ENCODE assay signal across 10 mouse cellular contexts in genomic region chr16:20694781-20695180, GRCm38 (mm10). TPM values are rescaled to one million over a fixed set of nuclear protein-coding genes. Genes with fewer than 3 reads are reported as not detected.
DNase-seq lines count a peak whose midpoint lies in the region; ATAC-seq and TF ChIP-seq lines count a peak whose summit lies in the region.
"Had no signal": no experiment of that assay in that cellular context is flagged by ENCODE, and none has a peak within 500 bp of the region (broad histone marks: within the 10 kb centered on the region; RNA-seq: fewer than 3 reads in every experiment).

No protein-coding gene starts in this region.

- H3K4me2 ChIP-seq in forebrain, embryonic 13.5 days: peak overlapping the region; percentile 82
- H3K4me2 ChIP-seq in forebrain, embryonic 11.5 days (ENCODE audit: low read depth, low read length, severe bottlenecking): no peak overlapping the region

- no peaks in the 10 kb centered on the region for H3K27me3 ChIP-seq in forebrain, embryonic 13.5 days
- H3K27me3 ChIP-seq in forebrain, embryonic 11.5 days (ENCODE audit: control insufficient read depth, insufficient read depth, low read length): no peaks in the 10 kb centered on the region

- WGBS in forebrain, embryonic 13.5 days: 70% methylated on average over 8 of the region's 8 CpGs
- WGBS in forebrain, embryonic 11.5 days: 86% methylated on average over 8 of the region's 8 CpGs

- no peak for ATAC-seq in forebrain, embryonic 13.5 days
- no peak for ATAC-seq in forebrain, embryonic 11.5 days (replicated peaks; ENCODE audit: low FRiP score)
- peak; percentile 58 for ATAC-seq in megakaryocyte, adult 5-6 weeks (ENCODE audit: poor library complexity, severe bottlenecking)

- intact Hi-C loops in gastrocnemius, adult 2 months (cut with DNase I): no loop called here

- no peak overlapping the region for H3K4me3 ChIP-seq in forebrain, embryonic 13.5 days
- no peak overlapping the region for H3K4me3 ChIP-seq in forebrain, embryonic 11.5 days (ENCODE audit: low read depth, low read length)
- H3K4me3 ChIP-seq in gastrocnemius, adult 2 months: peak overlapping the region; percentile 75
- H3K4me3 ChIP-seq: erythroblast, embryonic 14.5 days; myocyte had no signal

- H3K9ac ChIP-seq in forebrain, embryonic 13.5 days: 0 out of 2 replicates have a peak overlapping the region, but pooled peaks have one; percentile 1
- no peak overlapping the region for H3K9ac ChIP-seq in forebrain, embryonic 11.5 days (ENCODE audit: low read length)

- TF ChIP-seq CTCF in gastrocnemius, adult 2 months (IDR thresholded peaks at IDR 0.05): no peak

- peaks cover 38% of the 10 kb centered on the region for H3K36me3 ChIP-seq in forebrain, embryonic 13.5 days (ENCODE audit: poor library complexity, severe bottlenecking)
- peaks cover 6% of the 10 kb centered on the region for H3K36me3 ChIP-seq in forebrain, embryonic 11.5 days (ENCODE audit: control insufficient read depth, insufficient read depth, low read length)

- no peak for DNase-seq in forebrain, embryonic 11.5 days (ENCODE audit: low spot score)
- peak; percentile 52 for DNase-seq in brain, embryonic 18.5 days (ENCODE audit: low read depth, low spot score)
- peak; percentile 88 for DNase-seq in gastrocnemius, adult 2 months
- DNase-seq in induced T-regulatory cell, adult 2 months (ENCODE audit: low read depth): peak; percentile 14
- peak; percentile 93 for DNase-seq in telencephalon, adult 2 months (ENCODE audit: low read depth, low spot score)
- no peak for DNase-seq in thymus, postnatal 0 days (ENCODE audit: low spot score)

- peak overlapping the region; percentile 77 for H3K27ac ChIP-seq in forebrain, embryonic 13.5 days
- H3K27ac ChIP-seq in forebrain, embryonic 11.5 days (ENCODE audit: low read depth, low read length): no peak overlapping the region
- H3K27ac ChIP-seq in gastrocnemius, adult 2 months: peak overlapping the region; percentile 95

- H3K4me1 ChIP-seq in forebrain, embryonic 13.5 days: peaks cover 41% of the 10 kb centered on the region
- H3K4me1 ChIP-seq in forebrain, embryonic 11.5 days (replicated peaks; ENCODE audit: control insufficient read depth, insufficient read depth, low read length): peaks cover 21% of the 10 kb centered on the region

- H3K9me3 ChIP-seq in forebrain, embryonic 13.5 days (replicated peaks): no peaks in the 10 kb centered on the region
- no peaks in the 10 kb centered on the region for H3K9me3 ChIP-seq in forebrain, embryonic 11.5 days (ENCODE audit: control insufficient read depth, low read length)

RNA-seq across cellular contexts. Expression of gene Fam131a, which starts 1.7 kb away (rescaled TPM):
- 32.5 and 35.4 TPM in 2 replicates for polyA plus RNA-seq in forebrain, embryonic 13.5 days (2015; fragmentation: Nextera tagmentation; extraction: Ambion mirVana)
- polyA plus RNA-seq in forebrain, embryonic 11.5 days (2014; fragmentation: Nextera tagmentation; extraction: Ambion mirVana): 15.2 and 16.3 TPM in 2 replicates
- 10 to 100 TPM; 46.0 to 62.9 TPM for total RNA-seq in gastrocnemius, adult 2 months (2021)
- total RNA-seq in megakaryocyte, adult 5-6 weeks (2015): 0.09 and 0.33 TPM in 2 replicates
- total RNA-seq in megakaryocyte, adult 5-6 weeks (2017): 0.16 and 0.55 TPM in 2 replicates
- polyA plus RNA-seq in thymus, postnatal 0 days (2015; fragmentation: Nextera tagmentation; extraction: Ambion mirVana): 2.1 and 2.3 TPM in 2 replicates

RNA-seq across cellular contexts. Expression of gene Polr2h, which starts 22.7 kb away (rescaled TPM):
- 101 and 104 TPM in 2 replicates for polyA plus RNA-seq in forebrain, embryonic 13.5 days (2015; fragmentation: Nextera tagmentation; extraction: Ambion mirVana)
- 116 and 121 TPM in 2 replicates for polyA plus RNA-seq in forebrain, embryonic 11.5 days (2014; fragmentation: Nextera tagmentation; extraction: Ambion mirVana)
- total RNA-seq in gastrocnemius, adult 2 months (2021): 1 to 10 TPM; 7.6 to 9.2 TPM
- total RNA-seq in megakaryocyte, adult 5-6 weeks (2015): 34.7 and 36.7 TPM in 2 replicates
- total RNA-seq in megakaryocyte, adult 5-6 weeks (2017): 27.8 and 29.2 TPM in 2 replicates
- 116 and 117 TPM in 2 replicates for polyA plus RNA-seq in thymus, postnatal 0 days (2015; fragmentation: Nextera tagmentation; extraction: Ambion mirVana)

RNA-seq across cellular contexts. Expression of gene Clcn2, which starts 22.8 kb away (rescaled TPM):
- 13.2 and 14.5 TPM in 2 replicates for polyA plus RNA-seq in forebrain, embryonic 13.5 days (2015; fragmentation: Nextera tagmentation; extraction: Ambion mirVana)
- 16.5 and 20.5 TPM in 2 replicates for polyA plus RNA-seq in forebrain, embryonic 11.5 days (2014; fragmentation: Nextera tagmentation; extraction: Ambion mirVana)
- 1 to 10 TPM in 1 of 2 experiments, under 1 TPM in 1; 0.89 to 1.0 TPM for total RNA-seq in gastrocnemius, adult 2 months (2021)
- total RNA-seq in megakaryocyte, adult 5-6 weeks (2015): 0.49 and 0.84 TPM in 2 replicates
- total RNA-seq in megakaryocyte, adult 5-6 weeks (2017): 1.3 and 1.4 TPM in 2 replicates
- 5.3 and 7.1 TPM in 2 replicates for polyA plus RNA-seq in thymus, postnatal 0 days (2015; fragmentation: Nextera tagmentation; extraction: Ambion mirVana)

RNA-seq across cellular contexts. Expression of gene Eif4g1, which starts 26.7 kb away (rescaled TPM):
- 146 and 165 TPM in 2 replicates for polyA plus RNA-seq in forebrain, embryonic 13.5 days (2015; fragmentation: Nextera tagmentation; extraction: Ambion mirVana)
- polyA plus RNA-seq in forebrain, embryonic 11.5 days (2014; fragmentation: Nextera tagmentation; extraction: Ambion mirVana): 186 and 187 TPM in 2 replicates
- total RNA-seq in gastrocnemius, adult 2 months (2021): 100 to 1,000 TPM; 428 to 462 TPM
- 117 and 119 TPM in 2 replicates for total RNA-seq in megakaryocyte, adult 5-6 weeks (2015)
- 159 and 160 TPM in 2 replicates for total RNA-seq in megakaryocyte, adult 5-6 weeks (2017)
- polyA plus RNA-seq in thymus, postnatal 0 days (2015; fragmentation: Nextera tagmentation; extraction: Ambion mirVana): 105 and 110 TPM in 2 replicates

RNA-seq across cellular contexts. Expression of gene Chrd, which starts 38.1 kb away (rescaled TPM):
- 1.8 and 2.8 TPM in 2 replicates for polyA plus RNA-seq in forebrain, embryonic 13.5 days (2015; fragmentation: Nextera tagmentation; extraction: Ambion mirVana)
- 1.9 and 2.3 TPM in 2 replicates for polyA plus RNA-seq in forebrain, embryonic 11.5 days (2014; fragmentation: Nextera tagmentation; extraction: Ambion mirVana)
- total RNA-seq in gastrocnemius, adult 2 months (2021): 1 to 10 TPM; 2.9 to 3.6 TPM
- total RNA-seq in megakaryocyte, adult 5-6 weeks (2015): not detected in 2 replicates
- not detected in 2 replicates for total RNA-seq in megakaryocyte, adult 5-6 weeks (2017)
- 0.91 and 1.3 TPM in 2 replicates for polyA plus RNA-seq in thymus, postnatal 0 days (2015; fragmentation: Nextera tagmentation; extraction: Ambion mirVana)
- polyA plus RNA-seq: erythroblast, embryonic 14.5 days had no signal

Comparison
In these comparisons a context has a peak if more than half of its experiments do, and no peak if none do; other contexts are left out.
1. DNase-seq: peak in brain, embryonic 18.5 days (single experiment), gastrocnemius, adult 2 months (single experiment), induced T-regulatory cell, adult 2 months (single experiment) and telencephalon, adult 2 months (single experiment); none in forebrain, embryonic 11.5 days (single experiment) and thymus, postnatal 0 days (single experiment).